In genomic region chr13:51315008-51315778, GRCm38 (mm10) we compare ENCODE assay signal across 8 mouse cellular contexts.
DNase-seq lines count a peak whose midpoint lies in the region; ATAC-seq and TF ChIP-seq lines count a peak whose summit lies in the region.

No protein-coding gene starts in this region.

- peak overlapping the region; percentile 94 for H3K27ac ChIP-seq in heart, embryonic 11.5 days (ENCODE audit: low read depth, low read length)
- peak overlapping the region; percentile 91 for H3K27ac ChIP-seq in limb, embryonic 14.5 days (replicated peaks; ENCODE audit: low read depth, low read length)

- H3K4me3 ChIP-seq in heart, embryonic 11.5 days (ENCODE audit: low read depth, low read length) = no peak overlapping the region
- no peak overlapping the region for H3K4me3 ChIP-seq in limb, embryonic 14.5 days (replicated peaks; ENCODE audit: low read length)

- no peaks in the 10 kb centered on the region for H3K9me3 ChIP-seq in heart, embryonic 11.5 days (replicated peaks; ENCODE audit: control insufficient read depth, low read length)
- no peaks in the 10 kb centered on the region for H3K9me3 ChIP-seq in limb, embryonic 14.5 days (ENCODE audit: control insufficient read depth, low read length)

- no peak for TF ChIP-seq POLR2A in limb, embryonic 14.5 days (IDR thresholded peaks at IDR 0.05; ENCODE audit: borderline replicate concordance, extremely low read depth, insufficient read depth, insufficient read length)

- DNase-seq in heart, postnatal 36 days = no peak
- DNase-seq in spleen, postnatal 36 days (ENCODE audit: low spot score in 2 of 2) = peak; percentile 54 to 62
- no peak for DNase-seq in spleen, adult 12 weeks (ENCODE audit: low spot score)
- DNase-seq in limb, embryonic 14.5 days (ENCODE audit: low spot score) = no peak
- no peak for DNase-seq in adrenal gland, postnatal 4 days (ENCODE audit: low spot score in 2 of 2)
- no peak for DNase-seq in layer of hippocampus, adult 8-10 months (ENCODE audit: low spot score in 2 of 2)
- DNase-seq in frontal cortex, postnatal 14 days (ENCODE audit: low spot score in 2 of 2) = no peak

- intact Hi-C loops in heart, postnatal 36 days (cut with DNase I) = no loop called here

- H3K36me3 ChIP-seq in heart, embryonic 11.5 days (ENCODE audit: control insufficient read depth, insufficient read depth, low read length) = no peaks in the 10 kb centered on the region
- H3K36me3 ChIP-seq in limb, embryonic 14.5 days (ENCODE audit: control insufficient read depth, insufficient read depth, low read length) = no peaks in the 10 kb centered on the region

- H3K4me1 ChIP-seq in heart, embryonic 11.5 days (ENCODE audit: control insufficient read depth, insufficient read depth, low read length) = peaks cover 28% of the 10 kb centered on the region
- H3K4me1 ChIP-seq in limb, embryonic 14.5 days (ENCODE audit: control insufficient read depth, insufficient read depth, low read length) = peaks cover 42% of the 10 kb centered on the region

- H3K27me3 ChIP-seq in heart, embryonic 11.5 days (ENCODE audit: control insufficient read depth, insufficient read depth, low read length) = no peaks in the 10 kb centered on the region
- H3K27me3 ChIP-seq in limb, embryonic 14.5 days (ENCODE audit: control insufficient read depth, insufficient read depth, low read length) = no peaks in the 10 kb centered on the region

- 33% methylated on average over 10 of the region's 10 CpGs for WGBS in heart, embryonic 11.5 days (ENCODE audit: insufficient replicate concordance)
- WGBS in limb, embryonic 14.5 days = 38% methylated on average over 10 of the region's 10 CpGs

- H3K4me2 ChIP-seq in heart, embryonic 11.5 days = no peak overlapping the region
- no peak overlapping the region; the same call in 1 of the 2 replicates for H3K4me2 ChIP-seq in limb, embryonic 14.5 days (replicated peaks; ENCODE audit: low read depth, low read length, severe bottlenecking)

- H3K9ac ChIP-seq in heart, embryonic 11.5 days (ENCODE audit: low read depth, low read length) = peak overlapping the region; percentile 22; the same call in 1 of the 2 replicates
- 0 out of 2 replicates have a peak overlapping the region, but pooled peaks have one; percentile 28 for H3K9ac ChIP-seq in limb, embryonic 14.5 days (ENCODE audit: low read depth, low read length, severe bottlenecking)

- no peak for ATAC-seq in heart, embryonic 11.5 days (replicated peaks; ENCODE audit: insufficient number of reproducible peaks, low FRiP score, low TSS enrichment)
- no peak for ATAC-seq in limb, embryonic 14.5 days (ENCODE audit: low FRiP score, low read depth)

Comparison
In these comparisons a context has a peak if more than half of its experiments do, and no peak if none do; other contexts are left out.
1. DNase-seq: peak in spleen, postnatal 36 days (2 of 2); none in heart, postnatal 36 days (0 of 2), spleen, adult 12 weeks (single experiment), limb, embryonic 14.5 days (single experiment), adrenal gland, postnatal 4 days (0 of 2), layer of hippocampus, adult 8-10 months (0 of 2) and frontal cortex, postnatal 14 days (0 of 2).